Mouse (Mus musculus): ENCODE measurements around the gene Tmem135.
"Not testable (repeated sequence)": the region's sequence is repeated elsewhere in the genome, so short reads cannot be mapped to it uniquely, and the experiment has no call there.

Gene Tmem135

GRCm38 (mm10) chr7:89326761-89327160 is 77.3 kb downstream of the Tmem135 start:
- no peak for DNase-seq (ENCODE audit: low spot score in 2 of 2)

GRCm38 (mm10) chr7:89326202-89326601 is 77.8 kb downstream of the Tmem135 start:
- DNase-seq (ENCODE audit: low spot score in 2 of 2) = no peak

GRCm38 (mm10) chr7:89322741-89323140 is 81.3 kb downstream of the Tmem135 start:
- not testable (repeated sequence) for DNase-seq (ENCODE audit: low spot score in 2 of 2)

GRCm38 (mm10) chr7:89319351-89319750 is 84.7 kb downstream of the Tmem135 start:
- DNase-seq (ENCODE audit: low spot score in 2 of 2) = no peak

- not testable (repeated sequence) for DNase-seq (ENCODE audit: low spot score in 2 of 2)
Observed at GRCm38 (mm10) chr7:89317088-89317487, 86.9 kb downstream of the Tmem135 start.

- DNase-seq (ENCODE audit: low spot score in 2 of 2) = no peak
Observed at GRCm38 (mm10) chr7:89316112-89316511, 87.9 kb downstream of the Tmem135 start.

- no peak for DNase-seq (ENCODE audit: low spot score in 2 of 2)
Observed at GRCm38 (mm10) chr7:89311555-89311954, 92.5 kb downstream of the Tmem135 start.

- no peak for DNase-seq (ENCODE audit: low spot score in 2 of 2)
Observed at GRCm38 (mm10) chr7:89308926-89309325, 95.1 kb downstream of the Tmem135 start.

- no peak for DNase-seq (ENCODE audit: low spot score in 2 of 2)
Observed at GRCm38 (mm10) chr7:89308238-89308637, 95.8 kb downstream of the Tmem135 start.

- DNase-seq (ENCODE audit: low spot score in 2 of 2) = no peak
Observed at GRCm38 (mm10) chr7:89306831-89307230, 97.2 kb downstream of the Tmem135 start.

- no peak for DNase-seq (ENCODE audit: low spot score in 2 of 2)
Observed at GRCm38 (mm10) chr7:89304958-89305357, 99.1 kb downstream of the Tmem135 start.

GRCm38 (mm10) chr7:89303765-89304164 is 100.3 kb downstream of the Tmem135 start:
- no peak for DNase-seq (ENCODE audit: low spot score in 2 of 2)

GRCm38 (mm10) chr7:89298911-89299458 is 105.0 kb downstream of the Tmem135 start:
- no peak for DNase-seq (ENCODE audit: low spot score in 2 of 2)

GRCm38 (mm10) chr7:89296941-89297340 is 107.1 kb downstream of the Tmem135 start:
- no peak for DNase-seq (ENCODE audit: low spot score in 2 of 2)

GRCm38 (mm10) chr7:89282664-89283063 is 121.4 kb downstream of the Tmem135 start:
- DNase-seq (ENCODE audit: low spot score in 2 of 2) = no peak

GRCm38 (mm10) chr7:89270438-89270837 is 133.6 kb downstream of the Tmem135 start:
- peak in 1 of 2 experiments; percentile 13 for DNase-seq (ENCODE audit: low spot score in 2 of 2)

- DNase-seq (ENCODE audit: low spot score in 2 of 2) = no peak
Observed at GRCm38 (mm10) chr7:89269826-89270225, 134.2 kb downstream of the Tmem135 start.

GRCm38 (mm10) chr7:89267542-89267941 is 136.5 kb downstream of the Tmem135 start:
- no peak for DNase-seq (ENCODE audit: low spot score in 2 of 2)

- no peak for DNase-seq (ENCODE audit: low spot score in 2 of 2)
Observed at GRCm38 (mm10) chr7:89266017-89266760, 137.8 kb downstream of the Tmem135 start.

- no peak for DNase-seq (ENCODE audit: low spot score in 2 of 2)
Observed at GRCm38 (mm10) chr7:89260966-89261365, 143.1 kb downstream of the Tmem135 start.

GRCm38 (mm10) chr7:89258832-89259231 is 145.2 kb downstream of the Tmem135 start:
- no peak for DNase-seq (ENCODE audit: low spot score in 2 of 2)

GRCm38 (mm10) chr7:89257871-89258502 is 146.0 kb downstream of the Tmem135 start:
- DNase-seq (ENCODE audit: low spot score in 2 of 2) = no peak

- DNase-seq (ENCODE audit: low spot score in 2 of 2) = no peak
Observed at GRCm38 (mm10) chr7:89253772-89254171, 150.2 kb downstream of the Tmem135 start.

Data from spleen, postnatal 14 days (tissue).